Mouse (Mus musculus): Measurements from ENCODE around the gene Trex1. TPM values are rescaled to one million over a fixed set of nuclear protein-coding genes. Genes with fewer than 3 reads are reported as not detected.
A peak's percentile ranks its signal among the peaks of the same experiment; 100 is the strongest.

Gene Trex1
- 10 to 100 TPM; 14.0 to 15.9 TPM for total RNA-seq (2021)
- long read RNA-seq, experiment 1, transcript Trex1-202 (2 exons, 1,054 nt) = major isoform, 7 of 10 reads
- long read RNA-seq, experiment 1, partial matches to known transcripts = 0 of 10 reads
- long read RNA-seq, experiment 1, other reads (novel, unspliced or antisense) = 0 of 10 reads
- long read RNA-seq, experiment 2, partial matches to known transcripts = 0 of 8 reads
- long read RNA-seq, experiment 2, other reads (novel, unspliced or antisense) = 1 of 8 reads

GRCm38 (mm10) chr9:109059136-109059903, at the start of gene Trex1:
Gene Trex1, minus strand, starts transcription at chr9:109059734.
- DNase-seq = peak; percentile 94

DNA sequence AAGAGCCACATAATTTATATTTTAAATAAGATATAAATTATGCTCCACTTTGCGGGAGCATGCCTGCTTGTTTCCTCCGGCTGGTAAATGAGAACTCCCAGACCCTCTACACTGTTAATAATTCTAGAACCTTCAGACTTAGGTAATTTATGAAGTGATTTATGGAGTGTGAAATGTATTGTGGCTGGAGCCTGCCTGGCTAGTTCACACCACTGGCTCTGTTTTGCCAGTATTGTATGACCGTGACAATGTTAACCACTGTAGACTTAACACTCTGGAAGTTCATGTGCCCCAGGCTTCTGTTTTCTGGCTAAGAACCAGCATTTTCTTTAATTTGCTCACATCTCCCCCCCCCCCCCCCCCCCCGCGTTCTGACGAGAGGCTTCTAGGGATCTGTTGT, 47.8 kb upstream of the Trex1 start:
- no peak for DNase-seq

DNA sequence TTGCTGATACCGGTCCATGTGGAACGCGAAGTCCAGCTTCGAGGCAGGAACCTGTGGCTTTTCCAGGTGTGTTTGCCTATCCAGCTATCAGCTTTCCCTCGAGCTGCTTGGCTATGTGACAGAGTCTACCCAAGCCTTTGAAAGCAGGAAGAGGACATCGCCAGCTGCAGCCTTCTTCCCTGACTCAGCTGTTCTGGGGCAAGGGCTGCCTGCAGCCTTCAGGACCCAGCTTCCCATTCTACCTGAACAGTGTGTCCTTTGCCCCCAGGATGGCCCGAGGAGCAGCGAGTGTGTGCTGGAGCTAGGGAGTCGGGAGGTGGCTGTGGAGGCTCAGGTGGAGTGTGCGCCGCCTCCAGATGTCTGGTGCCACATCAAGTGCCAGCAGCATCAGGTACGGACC, 46.1 kb upstream of the Trex1 start:
- no peak for DNase-seq

DNA sequence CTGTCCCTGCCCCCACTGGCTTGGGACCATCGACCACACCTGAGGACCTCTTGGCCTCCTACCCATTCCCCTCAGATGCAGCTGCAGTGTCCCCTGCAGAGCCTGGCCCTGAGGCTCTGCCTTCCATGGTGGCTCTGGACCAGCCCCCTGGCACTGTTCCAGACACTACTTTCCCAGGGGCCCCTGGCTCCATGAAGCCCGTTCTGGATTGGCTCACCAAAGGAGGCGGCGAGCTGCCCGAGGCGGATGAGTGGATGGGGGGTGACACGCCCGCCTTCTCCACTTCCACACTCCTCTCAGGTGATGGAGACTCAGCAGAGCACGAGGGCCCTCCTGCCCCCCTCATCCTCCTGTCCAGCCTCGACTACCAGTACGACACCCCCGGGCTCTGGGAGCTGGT, 45.5 kb upstream of the Trex1 start:
- DNase-seq = peak; percentile 80

DNA sequence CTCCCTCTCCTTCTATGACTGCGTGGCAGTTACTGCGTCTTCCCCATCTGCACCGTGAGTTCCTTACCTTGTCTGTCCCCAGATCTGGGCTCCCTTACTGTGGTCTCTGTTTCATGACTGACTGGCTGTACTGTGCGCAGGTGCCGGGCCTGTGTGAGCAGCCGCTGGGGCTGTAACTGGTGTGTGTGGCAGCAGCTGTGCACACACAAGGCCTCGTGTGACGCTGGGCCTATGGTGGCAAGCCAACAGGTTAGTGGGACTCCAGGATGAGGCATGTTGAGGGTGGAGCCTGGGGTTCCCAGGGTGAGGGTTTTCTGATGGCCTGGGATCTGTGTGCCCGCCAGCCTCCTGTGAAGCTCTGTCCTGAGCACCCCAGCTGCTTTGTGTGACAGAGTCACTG, 44.5 kb upstream of the Trex1 start:
- no peak for DNase-seq

DNA sequence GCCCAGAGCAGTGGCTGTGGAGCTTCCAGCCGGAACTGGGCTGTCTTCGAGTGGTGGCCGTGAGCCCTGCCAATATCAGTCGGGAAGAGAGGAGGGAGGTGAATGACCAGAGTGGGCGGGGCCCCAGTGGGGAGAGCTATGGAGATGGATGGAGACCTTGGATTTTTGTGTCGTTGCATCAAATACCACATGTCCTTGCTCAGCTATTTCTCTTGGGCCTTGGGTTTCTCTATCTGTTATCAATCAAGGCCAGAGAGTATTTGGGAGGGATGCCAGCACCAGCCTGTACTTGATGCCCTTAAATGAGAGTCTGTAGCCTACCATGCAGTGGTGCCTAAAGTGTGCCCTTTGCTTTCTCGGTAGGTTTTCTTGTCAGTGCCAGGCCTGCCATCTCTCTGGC, 43.7 kb upstream of the Trex1 start:
- DNase-seq = peak; percentile 91

DNA sequence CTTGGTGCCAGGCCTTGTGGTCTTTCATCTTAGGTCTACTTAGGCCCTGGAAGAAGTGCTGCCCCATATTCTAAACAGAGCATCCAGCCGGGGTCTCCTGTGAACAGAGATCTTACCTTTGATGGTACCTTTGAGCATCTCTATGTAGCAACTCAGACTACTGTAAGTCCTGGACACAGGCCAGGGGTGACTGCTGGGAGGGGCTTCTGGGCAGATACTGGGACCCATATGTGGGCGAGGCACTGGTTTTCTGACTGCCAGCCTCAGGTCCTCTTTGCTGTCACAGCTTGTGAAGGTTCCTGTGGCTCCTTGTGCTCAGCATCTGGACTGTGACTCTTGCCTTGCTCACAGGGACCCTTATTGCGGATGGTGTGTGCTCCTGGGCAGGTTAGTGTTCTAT, 43.0 kb upstream of the Trex1 start:
- no peak for DNase-seq

- DNase-seq = no peak
These were observed 42.5 kb upstream of the Trex1 start for GRCm38 (mm10) chr9:109101933-109102445.

DNA sequence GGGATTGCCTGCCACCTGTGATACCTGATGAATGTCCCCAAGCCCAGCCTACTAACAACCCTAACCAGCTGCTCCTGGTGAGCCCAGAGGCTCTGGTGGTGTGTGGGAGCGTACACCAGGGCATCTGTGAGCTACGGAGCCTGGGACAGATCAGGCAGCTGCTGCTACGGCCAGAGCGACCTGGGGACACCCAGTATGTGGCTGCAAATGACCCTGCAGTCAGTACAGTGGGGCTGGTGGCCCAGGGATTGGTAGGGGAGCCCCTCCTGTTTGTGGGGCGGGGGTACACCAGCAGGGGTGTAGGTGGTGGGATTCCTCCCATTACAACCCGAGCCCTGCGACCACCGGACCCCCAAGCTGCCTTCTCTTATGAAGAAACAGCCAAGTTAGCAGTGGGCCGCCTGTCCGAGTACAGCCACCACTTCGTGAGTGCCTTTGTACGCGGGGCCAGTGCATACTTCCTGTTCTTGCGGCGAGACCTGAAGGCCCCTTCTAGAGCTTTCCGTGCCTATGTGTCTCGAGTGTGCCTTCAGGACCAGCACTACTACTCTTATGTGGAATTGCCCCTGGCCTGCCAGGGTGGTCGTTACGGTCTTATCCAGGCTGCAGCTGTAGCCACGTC, 40.9 kb upstream of the Trex1 start:
- DNase-seq = no peak

DNA sequence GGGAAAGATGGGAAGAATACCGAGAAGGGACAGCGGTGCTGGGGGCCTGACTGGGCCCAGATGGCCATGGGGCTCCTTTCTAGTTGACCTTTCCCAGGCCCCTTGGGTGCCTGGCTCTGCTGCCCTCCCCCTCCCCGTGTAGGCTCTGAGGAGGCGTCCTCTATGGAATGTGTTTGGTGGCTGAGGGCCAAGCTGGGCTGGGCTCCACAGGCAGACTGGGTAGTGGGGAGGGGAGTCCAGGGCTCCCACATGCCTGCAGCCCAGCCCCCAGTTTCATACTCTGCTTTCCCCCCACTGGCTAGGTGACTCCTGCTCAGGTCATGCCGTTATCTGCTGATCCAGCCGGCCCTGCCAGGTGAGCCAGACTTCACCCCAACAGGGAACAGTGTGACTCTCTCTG, 39.4 kb upstream of the Trex1 start:
- DNase-seq = peak; percentile 81

DNA sequence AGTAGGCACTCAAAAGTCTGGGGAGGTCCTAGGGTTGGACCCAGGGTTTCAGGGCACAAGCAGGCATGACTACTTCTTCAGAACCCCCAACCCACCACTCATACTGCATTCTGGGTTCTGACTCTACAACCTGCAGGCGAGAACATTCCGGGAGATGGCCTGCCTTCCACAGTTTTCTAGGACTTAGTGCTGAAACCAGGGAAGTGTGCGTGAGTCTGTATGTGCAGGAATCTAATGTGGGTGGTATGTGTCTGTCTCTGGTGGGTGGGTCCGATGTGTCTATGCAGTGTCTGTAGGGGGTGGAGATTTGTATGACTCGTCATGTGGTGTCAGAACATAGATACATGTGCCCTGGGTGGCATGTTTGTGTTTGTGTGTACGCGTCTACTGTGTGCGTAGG, 38.8 kb upstream of the Trex1 start:
- DNase-seq = no peak

- peak; percentile 77 for DNase-seq
These were observed 38.3 kb upstream of the Trex1 start for GRCm38 (mm10) chr9:109097831-109098230.

- no peak for DNase-seq
These were observed 37.8 kb upstream of the Trex1 start for GRCm38 (mm10) chr9:109097291-109097690.

DNA sequence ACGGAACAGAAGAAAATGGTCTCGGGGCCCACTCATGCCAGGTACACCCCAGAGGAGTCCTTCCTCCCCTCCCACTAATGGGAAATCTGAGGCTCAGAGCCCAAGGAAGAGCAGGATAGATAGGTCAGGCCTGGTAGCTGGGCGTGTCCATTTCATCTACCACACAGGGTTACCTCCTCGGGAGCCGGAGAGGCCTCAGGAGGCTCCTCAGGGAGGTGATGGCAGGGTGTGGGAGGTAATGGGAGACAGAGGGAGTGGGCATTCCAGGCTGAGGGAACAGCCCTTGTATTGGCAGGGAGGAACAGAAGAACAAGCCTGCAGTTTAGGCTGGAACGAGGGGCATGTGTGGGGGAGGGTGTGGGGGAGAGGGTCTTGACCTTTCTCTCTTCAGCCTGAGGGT, 37.3 kb upstream of the Trex1 start:
- no peak for DNase-seq

GRCm38 (mm10) chr9:109096251-109096661, 36.7 kb upstream of the Trex1 start:
- peak; percentile 52 for DNase-seq

DNA sequence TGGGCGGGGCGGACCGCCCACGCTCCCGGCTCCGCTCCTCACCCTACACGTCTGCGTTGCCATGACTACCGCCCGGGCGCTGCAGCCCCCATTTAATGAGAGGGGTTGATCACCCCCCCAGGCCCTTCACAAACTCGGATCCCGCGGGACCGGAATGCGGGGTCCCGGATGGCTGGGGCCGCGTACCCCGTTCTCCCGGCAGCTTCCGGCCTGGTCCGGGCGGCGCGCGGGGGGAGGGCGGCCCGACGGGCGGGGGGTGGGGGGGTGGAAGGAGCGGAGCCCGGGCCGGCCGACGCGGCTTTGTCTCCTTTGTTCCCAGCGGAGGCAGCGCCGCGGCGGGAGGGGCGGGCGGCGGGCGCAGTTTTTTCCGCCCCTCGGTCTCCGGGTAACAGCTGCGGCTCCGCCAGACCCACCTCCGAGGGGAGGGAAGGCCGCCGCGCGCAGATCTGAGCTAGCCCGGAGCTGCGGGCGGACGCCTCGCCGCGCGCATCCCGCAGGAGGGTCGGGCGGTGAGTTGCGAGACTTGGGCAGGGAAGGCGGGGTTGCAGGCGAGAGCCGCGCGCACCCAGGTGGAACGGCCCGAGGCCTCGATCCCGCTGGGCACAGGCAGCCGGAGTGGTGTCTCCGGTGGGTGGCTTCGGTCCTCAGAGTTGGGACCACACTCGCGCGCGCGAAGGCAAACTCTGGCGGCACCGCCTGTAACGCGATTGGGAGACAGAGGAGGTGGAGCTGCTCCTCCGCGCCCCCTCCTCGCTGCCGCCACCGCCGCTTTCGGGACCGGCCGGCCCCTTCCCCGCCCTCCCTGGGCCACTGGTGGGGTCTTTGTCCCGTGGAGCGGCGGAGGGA, 35.8 kb upstream of the Trex1 start, which contains the start of gene Plxnb1:
Gene Plxnb1, plus strand, starts transcription at position 253 of the 846 bp plus-strand sequence.
- peak; percentile 86 for DNase-seq

GRCm38 (mm10) chr9:109094553-109095136, 35.1 kb upstream of the Trex1 start:
- peak; percentile 60 for DNase-seq

DNA sequence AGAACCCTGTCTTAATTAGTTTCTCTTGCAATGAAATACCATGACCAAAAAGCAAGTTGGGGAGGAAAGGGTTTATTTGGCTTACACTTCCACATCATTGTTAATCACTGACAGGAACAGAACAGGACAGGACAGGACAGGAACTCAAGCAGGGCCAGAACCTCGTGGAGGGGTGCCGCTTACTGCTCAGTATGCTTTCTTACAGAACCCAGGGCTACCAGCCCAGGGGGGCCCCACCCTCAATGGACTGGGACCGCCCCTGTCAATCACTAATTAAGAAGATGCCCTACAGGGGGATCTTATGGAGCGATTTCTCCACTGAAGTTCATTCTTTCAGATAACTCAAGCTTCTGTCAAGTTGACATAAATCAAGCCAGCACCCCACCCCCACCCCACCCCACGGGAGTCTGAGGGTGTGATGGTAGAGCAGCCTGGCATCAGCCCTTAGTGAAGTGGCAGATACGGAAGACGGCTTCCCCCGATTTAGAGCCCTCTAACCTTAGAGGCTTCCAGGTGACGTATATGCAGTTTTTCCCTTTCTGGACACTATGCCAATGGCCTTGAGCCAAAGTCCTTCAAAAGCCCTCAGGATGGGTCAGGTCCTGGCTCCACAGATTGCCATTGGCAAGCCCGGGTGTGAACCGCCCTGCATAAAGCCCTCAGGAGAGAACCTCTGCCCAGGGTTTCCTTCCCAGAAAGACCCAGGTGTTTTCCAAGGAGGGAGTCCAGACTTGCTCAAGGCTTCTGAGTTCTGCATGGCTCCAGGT, 34.4 kb upstream of the Trex1 start:
- peak; percentile 68 for DNase-seq

- DNase-seq = no peak
These were observed 33.3 kb upstream of the Trex1 start for GRCm38 (mm10) chr9:109092799-109093198.

DNA sequence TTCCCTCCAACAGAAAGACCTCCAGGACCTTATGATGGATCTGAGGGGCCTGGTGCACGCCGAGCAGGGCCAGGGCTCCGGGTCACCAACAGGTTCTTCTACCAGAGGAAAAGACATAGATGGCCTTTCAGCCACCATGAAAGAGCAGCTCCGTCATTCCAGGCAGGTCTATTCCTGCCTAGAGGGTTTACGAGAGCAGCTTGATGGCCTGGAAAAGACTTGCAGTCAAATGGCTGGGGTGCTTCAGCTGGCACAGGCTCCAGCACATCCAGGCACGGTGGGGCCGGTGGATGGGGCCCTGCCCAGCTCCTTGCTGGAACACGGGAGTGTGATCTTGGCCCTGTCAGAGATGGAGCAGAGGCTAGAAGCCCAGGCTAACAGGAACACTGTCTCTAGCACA, 32.3 kb upstream of the Trex1 start:
- DNase-seq = no peak

- DNase-seq = no peak
These were observed 30.9 kb upstream of the Trex1 start for GRCm38 (mm10) chr9:109090446-109090845.

Data from adrenal gland, postnatal 10 days (tissue).